Mouse (Mus musculus): ENCODE measurements around the gene Gm37240. TPM values are rescaled to one million over a fixed set of nuclear protein-coding genes. Genes with fewer than 3 reads are reported as not detected.

The Gm37240 gene
- polyA plus RNA-seq, 1 experiment: 0.91 TPM

DNA sequence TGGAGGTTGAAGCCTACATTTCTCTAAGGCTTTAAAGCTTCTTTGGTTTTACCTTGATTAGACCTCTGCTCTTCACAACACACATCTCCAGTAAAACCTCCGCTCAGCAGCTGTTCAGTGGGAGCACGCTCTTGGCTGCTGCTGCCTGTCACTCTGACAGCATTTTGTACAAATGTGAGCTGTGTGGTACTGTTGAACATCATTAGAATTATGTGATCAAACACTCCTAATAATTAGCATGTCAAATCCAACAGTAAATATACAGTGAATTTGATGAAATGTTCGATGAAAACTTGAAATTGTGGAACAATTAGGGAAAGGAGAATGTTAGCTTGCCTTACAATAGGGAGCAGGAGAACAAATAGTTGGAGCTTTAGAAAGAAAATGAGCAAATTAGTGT lies 32.3 kb downstream of the Gm37240 start:
- Histone ChIP-seq H3K4me1 (ENCODE audit: control insufficient read depth, insufficient read depth, low read length) (no peaks in the 10 kb centered on the region), H3K27me3 (ENCODE audit: control insufficient read depth, insufficient read depth, low read length, poor library complexity, severe bottlenecking) (no peaks in the 10 kb centered on the region), H3K36me3 (ENCODE audit: control insufficient read depth, insufficient read depth, low read length, poor library complexity, severe bottlenecking) (no peaks in the 10 kb centered on the region), H3K9me3 (replicated peaks; ENCODE audit: control insufficient read depth, insufficient read depth, low read length, poor library complexity, severe bottlenecking) (no peaks in the 10 kb centered on the region), H3K9ac (ENCODE audit: low read depth, poor library complexity, severe bottlenecking) (no peak overlapping the region), H3K4me3 (ENCODE audit: low read depth, low read length) (no peak overlapping the region), H3K27ac (ENCODE audit: insufficient read depth, low read length) (no peak overlapping the region)
- no peak for TF ChIP-seq CTCF (IDR thresholded peaks at IDR 0.05; ENCODE audit: low read depth, low read length)
- no peak for TF ChIP-seq EP300 (IDR thresholded peaks at IDR 0.05; ENCODE audit: insufficient read depth, low read depth, low read length)
- no peak for TF ChIP-seq POLR2A (IDR thresholded peaks at IDR 0.05; ENCODE audit: insufficient read depth, low read length)

DNA sequence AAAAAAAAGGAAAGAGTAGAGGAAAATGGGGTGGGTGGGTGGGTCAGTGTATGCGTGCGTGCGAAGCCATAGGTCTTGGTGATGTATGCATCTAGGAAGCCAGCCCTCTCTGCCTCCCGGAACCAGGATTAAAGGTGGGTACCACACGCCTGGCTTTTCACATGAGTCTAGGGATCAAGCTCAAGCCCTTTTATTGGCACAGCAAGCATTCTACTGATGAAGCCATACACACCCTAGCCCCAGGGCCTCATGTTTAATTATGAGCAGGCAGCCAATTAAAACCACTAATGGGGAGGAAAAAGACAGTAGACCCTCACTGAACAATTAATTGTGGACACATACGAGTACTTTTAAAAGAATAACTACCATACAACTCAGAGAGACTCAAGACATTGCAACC lies 33.2 kb downstream of the Gm37240 start:
- no peaks in the 10 kb centered on the region for H3K27me3 ChIP-seq (ENCODE audit: control insufficient read depth, insufficient read depth, low read length, poor library complexity, severe bottlenecking)
- H3K36me3 ChIP-seq (ENCODE audit: control insufficient read depth, insufficient read depth, low read length, poor library complexity, severe bottlenecking): no peaks in the 10 kb centered on the region
- H3K4me3 ChIP-seq (ENCODE audit: low read depth, low read length): no peak overlapping the region
- no peak overlapping the region for H3K27ac ChIP-seq (ENCODE audit: insufficient read depth, low read length)
- no peak overlapping the region for H3K9ac ChIP-seq (ENCODE audit: low read depth, poor library complexity, severe bottlenecking)
- H3K9me3 ChIP-seq (replicated peaks; ENCODE audit: control insufficient read depth, insufficient read depth, low read length, poor library complexity, severe bottlenecking): no peaks in the 10 kb centered on the region
- TF ChIP-seq EP300 (IDR thresholded peaks at IDR 0.05; ENCODE audit: insufficient read depth, low read depth, low read length) (no peak), POLR2A (IDR thresholded peaks at IDR 0.05; ENCODE audit: insufficient read depth, low read length) (no peak), CTCF (IDR thresholded peaks at IDR 0.05; ENCODE audit: low read depth, low read length) (no peak)
- no peaks in the 10 kb centered on the region for H3K4me1 ChIP-seq (ENCODE audit: control insufficient read depth, insufficient read depth, low read length)

DNA sequence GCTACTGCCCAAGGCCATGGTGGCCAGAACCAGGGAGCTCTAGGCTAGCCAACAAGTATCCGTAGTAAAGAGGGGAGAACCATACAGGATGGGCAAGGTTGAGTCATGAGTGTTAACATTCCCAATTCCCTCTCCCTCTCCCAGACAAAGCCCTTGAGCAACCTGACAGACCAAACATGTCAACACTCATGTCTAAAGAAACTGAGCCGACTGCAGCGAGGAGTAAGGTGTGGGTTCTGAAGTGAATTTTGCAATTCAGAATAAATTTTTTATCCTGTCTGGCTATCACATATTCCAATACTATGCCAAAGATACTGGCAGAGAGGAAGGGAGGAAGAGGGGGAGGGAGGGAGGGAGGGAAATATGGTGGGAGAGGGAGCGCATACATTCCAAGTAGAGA lies 33.6 kb downstream of the Gm37240 start:
- Histone ChIP-seq H3K27me3 (ENCODE audit: control insufficient read depth, insufficient read depth, low read length, poor library complexity, severe bottlenecking) (no peaks in the 10 kb centered on the region), H3K4me1 (ENCODE audit: control insufficient read depth, insufficient read depth, low read length) (no peaks in the 10 kb centered on the region)

DNA sequence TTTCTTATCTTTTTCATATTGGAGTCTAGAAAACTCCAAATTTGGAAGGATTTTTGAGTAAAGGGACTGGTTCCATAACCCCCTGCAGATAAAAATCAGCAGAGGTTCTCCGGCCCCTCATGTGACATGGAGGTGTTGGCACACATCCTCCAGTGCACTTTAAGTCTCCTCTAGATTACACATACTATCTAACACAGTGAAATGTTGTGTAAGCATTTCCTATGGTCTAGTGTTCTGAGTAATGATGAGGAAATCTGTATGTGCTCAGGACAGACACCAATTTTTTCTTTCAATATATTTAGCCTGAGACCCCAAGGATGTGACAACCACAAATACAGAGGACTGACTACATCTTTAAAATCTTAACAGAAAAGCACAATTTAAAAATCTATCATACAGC lies 37.2 kb downstream of the Gm37240 start:
- Histone ChIP-seq H3K4me1 (ENCODE audit: control insufficient read depth, insufficient read depth, low read length) (no peaks in the 10 kb centered on the region), H3K4me3 (ENCODE audit: low read depth, low read length) (no peak overlapping the region), H3K27ac (ENCODE audit: insufficient read depth, low read length) (no peak overlapping the region), H3K27me3 (ENCODE audit: control insufficient read depth, insufficient read depth, low read length, poor library complexity, severe bottlenecking) (no peaks in the 10 kb centered on the region), H3K9ac (ENCODE audit: low read depth, poor library complexity, severe bottlenecking) (no peak overlapping the region), H3K9me3 (replicated peaks; ENCODE audit: control insufficient read depth, insufficient read depth, low read length, poor library complexity, severe bottlenecking) (no peaks in the 10 kb centered on the region), H3K36me3 (ENCODE audit: control insufficient read depth, insufficient read depth, low read length, poor library complexity, severe bottlenecking) (no peaks in the 10 kb centered on the region)
- no peak for TF ChIP-seq CTCF (IDR thresholded peaks at IDR 0.05; ENCODE audit: low read depth, low read length)
- no peak for TF ChIP-seq POLR2A (IDR thresholded peaks at IDR 0.05; ENCODE audit: insufficient read depth, low read length)
- TF ChIP-seq EP300 (IDR thresholded peaks at IDR 0.05; ENCODE audit: insufficient read depth, low read depth, low read length): no peak

More for the DNA sequence above, 33.6 kb downstream of the Gm37240 start:
- H3K36me3 ChIP-seq (ENCODE audit: control insufficient read depth, insufficient read depth, low read length, poor library complexity, severe bottlenecking): no peaks in the 10 kb centered on the region
- no peaks in the 10 kb centered on the region for H3K9me3 ChIP-seq (replicated peaks; ENCODE audit: control insufficient read depth, insufficient read depth, low read length, poor library complexity, severe bottlenecking)
- TF ChIP-seq CTCF (IDR thresholded peaks at IDR 0.05; ENCODE audit: low read depth, low read length) (no peak), POLR2A (IDR thresholded peaks at IDR 0.05; ENCODE audit: insufficient read depth, low read length) (no peak), EP300 (IDR thresholded peaks at IDR 0.05; ENCODE audit: insufficient read depth, low read depth, low read length) (no peak)
- H3K27ac ChIP-seq (ENCODE audit: insufficient read depth, low read length): no peak overlapping the region
- H3K9ac ChIP-seq (ENCODE audit: low read depth, poor library complexity, severe bottlenecking): no peak overlapping the region
- H3K4me3 ChIP-seq (ENCODE audit: low read depth, low read length): no peak overlapping the region

DNA sequence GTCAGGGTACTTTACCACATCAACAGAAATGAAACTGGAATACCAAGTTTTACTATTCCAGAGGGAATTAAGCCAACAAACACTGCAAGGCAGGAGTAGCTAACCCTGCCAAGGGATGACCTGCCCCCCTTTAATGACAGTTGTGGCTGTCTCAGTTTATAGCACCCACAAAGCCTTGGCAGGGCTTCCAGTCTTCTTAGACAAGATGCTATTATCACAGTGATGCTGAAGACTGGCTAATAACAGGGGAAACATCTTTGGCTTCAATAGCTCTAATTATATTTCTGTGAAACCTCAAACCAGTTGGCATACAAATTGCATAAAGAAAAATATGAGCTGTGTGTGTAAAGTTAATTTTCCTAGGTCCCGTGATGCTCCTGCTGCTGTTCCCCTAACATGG lies 41.0 kb downstream of the Gm37240 start:
- no peak for TF ChIP-seq POLR2A (IDR thresholded peaks at IDR 0.05; ENCODE audit: insufficient read depth, low read length)
- TF ChIP-seq EP300 (IDR thresholded peaks at IDR 0.05; ENCODE audit: insufficient read depth, low read depth, low read length): no peak
- no peak for TF ChIP-seq CTCF (IDR thresholded peaks at IDR 0.05; ENCODE audit: low read depth, low read length)
- H3K9me3 ChIP-seq (replicated peaks; ENCODE audit: control insufficient read depth, insufficient read depth, low read length, poor library complexity, severe bottlenecking): no peaks in the 10 kb centered on the region
- H3K4me1 ChIP-seq (ENCODE audit: control insufficient read depth, insufficient read depth, low read length): no peaks in the 10 kb centered on the region
- H3K27me3 ChIP-seq (ENCODE audit: control insufficient read depth, insufficient read depth, low read length, poor library complexity, severe bottlenecking): no peaks in the 10 kb centered on the region
- no peak overlapping the region for H3K9ac ChIP-seq (ENCODE audit: low read depth, poor library complexity, severe bottlenecking)
- H3K4me3 ChIP-seq (ENCODE audit: low read depth, low read length): no peak overlapping the region
- H3K36me3 ChIP-seq (ENCODE audit: control insufficient read depth, insufficient read depth, low read length, poor library complexity, severe bottlenecking): no peaks in the 10 kb centered on the region
- no peak overlapping the region for H3K27ac ChIP-seq (ENCODE audit: insufficient read depth, low read length)

DNA sequence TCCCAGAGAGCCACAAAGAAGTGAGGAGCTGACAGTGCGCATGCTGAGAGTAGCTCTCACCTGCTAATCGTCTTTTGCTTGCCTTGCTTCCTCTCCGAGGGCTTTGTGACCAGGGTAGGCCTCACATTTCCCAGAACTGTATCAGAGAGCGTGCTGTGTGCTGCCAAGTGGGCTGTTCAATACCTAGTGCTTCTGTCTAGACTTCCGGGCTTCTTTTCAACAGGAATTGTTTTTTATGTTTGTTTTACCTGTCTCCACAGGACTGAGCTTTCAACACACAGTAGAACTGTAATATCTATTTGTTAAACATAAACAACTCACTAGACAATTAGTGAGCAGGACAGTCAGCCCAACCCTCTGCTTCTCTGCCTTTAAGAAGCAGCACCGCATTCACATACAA lies 42.0 kb downstream of the Gm37240 start:
- Histone ChIP-seq H3K4me3 (ENCODE audit: low read depth, low read length) (no peak overlapping the region), H3K9me3 (replicated peaks; ENCODE audit: control insufficient read depth, insufficient read depth, low read length, poor library complexity, severe bottlenecking) (no peaks in the 10 kb centered on the region), H3K4me1 (ENCODE audit: control insufficient read depth, insufficient read depth, low read length) (no peaks in the 10 kb centered on the region), H3K27ac (ENCODE audit: insufficient read depth, low read length) (no peak overlapping the region), H3K9ac (ENCODE audit: low read depth, poor library complexity, severe bottlenecking) (no peak overlapping the region), H3K36me3 (ENCODE audit: control insufficient read depth, insufficient read depth, low read length, poor library complexity, severe bottlenecking) (no peaks in the 10 kb centered on the region), H3K27me3 (ENCODE audit: control insufficient read depth, insufficient read depth, low read length, poor library complexity, severe bottlenecking) (no peaks in the 10 kb centered on the region)
- no peak for TF ChIP-seq EP300 (IDR thresholded peaks at IDR 0.05; ENCODE audit: insufficient read depth, low read depth, low read length)
- no peak for TF ChIP-seq POLR2A (IDR thresholded peaks at IDR 0.05; ENCODE audit: insufficient read depth, low read length)
- no peak for TF ChIP-seq CTCF (IDR thresholded peaks at IDR 0.05; ENCODE audit: low read depth, low read length)

Data from ES-Bruce4 (cell line).